Mouse (Mus musculus) frontal cortex, postnatal 10 days (tissue): ENCODE measurements around the gene Spc25.
A peak's percentile ranks its signal among the peaks of the same experiment; 100 is the strongest.

ENCODE experiments used
- DNase-seq, 2 experiments: peaks; one replicate each; pipeline ENCODE4 v3.0.0; 2022; ENCODE audit warnings: low spot score in 2 of 2, mixed read lengths in 1 of 2

The Spc25 gene

GRCm38 (mm10) chr2:69205791-69206351 lies at the start of gene Spc25:
Gene Spc25 (minus strand): TSS chr2:69206194.
- DNase-seq, result peak; percentile 86 to 89

DNA sequence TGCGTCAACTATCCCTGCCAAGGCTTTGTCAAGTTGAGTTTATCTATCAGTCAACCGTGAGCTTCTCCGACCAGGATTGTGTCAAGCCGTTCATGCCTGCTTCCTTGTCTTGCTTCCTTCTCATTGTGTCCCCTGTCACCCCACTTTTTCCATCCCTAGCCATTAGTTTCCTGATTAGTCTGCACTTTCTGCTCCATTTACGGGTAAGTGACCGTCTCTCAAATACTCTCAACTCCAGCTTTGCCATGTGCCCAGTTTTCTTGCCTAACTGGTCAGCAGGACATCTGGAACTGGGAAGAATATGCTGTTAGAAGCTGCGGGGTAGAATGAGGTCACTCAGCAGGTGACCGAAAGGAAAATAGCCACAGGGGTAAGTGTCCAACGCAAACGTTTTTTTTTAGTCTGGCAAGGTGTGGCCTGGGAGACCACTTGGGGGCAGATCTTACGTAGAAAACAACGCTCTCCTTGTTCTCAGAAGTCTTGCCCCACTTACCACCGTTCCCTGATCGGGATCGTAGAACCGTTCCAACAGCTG lies 42.3 kb upstream of the Spc25 start:
- DNase-seq, result no peak

DNA sequence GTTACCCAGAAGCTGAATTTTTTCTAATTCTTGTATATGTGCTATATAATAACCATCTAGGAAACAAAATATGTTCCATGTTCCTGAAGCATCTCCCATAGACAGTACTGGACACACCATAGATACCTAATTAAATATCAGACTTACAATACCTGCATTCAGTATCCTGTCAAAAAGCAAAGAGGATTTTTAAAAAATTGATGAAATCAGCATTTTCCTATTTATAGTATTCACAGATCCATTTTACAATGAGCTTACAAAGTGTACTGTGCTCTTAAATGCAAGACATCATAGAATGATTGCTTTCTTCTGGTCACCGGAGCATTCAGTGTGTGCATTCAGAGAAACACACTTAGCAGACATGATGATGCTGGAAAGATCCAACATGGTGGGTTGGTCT lies 41.1 kb upstream of the Spc25 start:
- no peak for DNase-seq

DNA sequence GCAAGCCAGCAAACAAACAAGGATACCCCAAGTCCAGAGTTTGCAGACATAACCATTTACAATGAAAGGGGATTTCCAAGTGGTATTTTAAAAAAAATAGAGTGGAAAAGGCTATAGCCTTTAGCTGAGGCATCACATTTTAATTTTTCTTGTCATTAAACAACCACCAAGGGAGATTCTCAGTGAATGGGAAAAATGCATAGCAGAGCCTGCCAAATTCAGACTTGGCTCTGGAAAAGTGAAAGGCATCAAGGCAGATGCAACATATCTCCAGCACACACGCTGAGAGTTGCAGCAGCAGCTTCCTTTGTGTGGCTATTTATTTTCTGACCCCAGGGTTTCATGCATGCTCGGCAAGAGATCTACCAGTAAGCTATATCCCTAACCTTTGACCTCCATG lies 38.9 kb upstream of the Spc25 start:
- DNase-seq, result no peak

DNA sequence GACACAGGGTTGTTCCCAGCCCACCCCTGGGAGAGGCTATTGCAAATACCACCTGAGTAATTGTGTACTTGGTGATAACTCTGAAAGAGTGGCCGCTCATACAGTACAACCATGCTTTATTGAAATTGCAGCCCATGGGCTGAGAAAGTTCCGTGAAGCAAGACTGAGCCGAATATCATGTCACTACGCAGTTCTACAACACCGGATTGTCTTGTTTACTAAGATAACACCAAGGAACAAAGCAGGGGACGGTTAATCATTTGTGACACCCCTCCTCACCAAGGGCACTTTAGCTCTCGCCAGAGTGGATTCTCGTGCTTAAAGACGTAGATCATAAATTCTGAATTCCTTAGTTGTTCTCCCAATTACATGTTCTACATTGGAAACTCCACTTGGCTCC lies 33.3 kb upstream of the Spc25 start:
- DNase-seq, result no peak

DNA sequence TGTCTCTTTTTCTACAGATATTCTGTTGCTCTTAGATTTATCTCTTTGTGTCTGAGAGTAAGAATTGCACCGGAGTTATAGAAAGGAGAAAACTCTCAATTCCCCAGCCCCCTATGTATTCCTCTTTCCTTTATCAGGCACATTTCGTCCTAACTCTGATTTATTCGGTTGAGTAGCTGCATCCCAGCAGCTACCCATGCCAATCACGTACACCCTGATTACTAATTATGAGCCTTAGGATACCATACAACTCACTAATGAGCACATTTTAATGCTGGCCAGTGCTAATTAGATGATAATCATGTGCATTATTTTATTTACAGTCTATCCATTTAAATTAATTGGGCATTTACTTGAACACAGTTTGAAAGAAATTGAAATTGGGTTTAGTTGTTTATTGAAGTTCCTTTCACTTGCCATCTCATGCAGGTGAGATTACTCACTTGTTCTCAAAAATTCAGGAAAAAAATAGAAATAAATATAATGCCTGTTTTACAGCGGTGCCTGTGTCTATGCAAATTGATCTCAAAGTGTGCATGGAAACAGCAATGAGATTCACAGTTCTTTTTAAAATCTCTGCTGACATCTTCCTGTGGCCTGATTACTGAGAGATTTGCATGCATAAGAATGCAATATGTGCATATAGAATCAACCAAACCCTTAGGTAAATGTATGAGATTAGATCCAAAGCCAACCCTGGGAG lies 29.1 kb upstream of the Spc25 start:
- no peak for DNase-seq

DNA sequence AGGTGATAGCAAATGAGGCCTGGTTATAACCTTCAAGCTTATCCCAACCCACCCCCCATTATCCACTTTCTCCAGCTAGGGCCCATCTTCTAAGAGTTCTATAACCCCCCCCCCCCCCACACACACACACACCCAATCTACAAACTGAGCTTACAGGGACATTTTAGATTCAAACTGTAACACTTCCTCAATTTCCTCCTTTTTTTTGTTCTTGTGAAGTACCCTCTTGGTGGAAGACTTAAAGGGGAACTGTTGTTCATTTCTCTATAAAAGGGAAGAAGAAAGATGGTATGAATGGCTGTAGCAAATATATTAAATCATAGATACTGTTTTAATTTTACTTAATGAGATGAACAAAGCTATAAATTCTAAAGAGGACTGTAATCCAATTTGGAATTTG lies 26.1 kb upstream of the Spc25 start:
- DNase-seq, result no peak

DNA sequence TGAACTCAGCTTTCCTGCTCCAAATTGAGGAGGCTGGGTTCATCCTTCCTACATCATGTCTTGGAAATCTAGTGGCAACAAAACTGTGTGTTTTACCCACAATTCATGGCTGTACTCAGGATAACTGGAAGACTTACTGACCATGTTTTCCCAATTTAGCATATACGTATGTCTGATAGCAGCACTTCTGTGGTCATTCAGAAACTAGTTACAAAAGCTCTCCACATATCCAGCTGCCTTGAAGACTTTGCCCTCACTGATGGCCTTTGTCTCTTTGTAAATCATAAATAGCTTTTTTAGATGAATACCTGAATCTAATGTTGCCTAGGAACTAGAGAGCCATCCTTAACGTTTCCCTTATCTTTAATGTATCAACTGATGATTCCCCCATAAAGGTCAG lies 24.1 kb upstream of the Spc25 start:
- no peak for DNase-seq

GRCm38 (mm10) chr2:69228635-69229034 lies 22.6 kb upstream of the Spc25 start:
- no peak for DNase-seq

- DNase-seq, result no peak
Measured at GRCm38 (mm10) chr2:69226876-69227275, 20.9 kb upstream of the Spc25 start.

DNA sequence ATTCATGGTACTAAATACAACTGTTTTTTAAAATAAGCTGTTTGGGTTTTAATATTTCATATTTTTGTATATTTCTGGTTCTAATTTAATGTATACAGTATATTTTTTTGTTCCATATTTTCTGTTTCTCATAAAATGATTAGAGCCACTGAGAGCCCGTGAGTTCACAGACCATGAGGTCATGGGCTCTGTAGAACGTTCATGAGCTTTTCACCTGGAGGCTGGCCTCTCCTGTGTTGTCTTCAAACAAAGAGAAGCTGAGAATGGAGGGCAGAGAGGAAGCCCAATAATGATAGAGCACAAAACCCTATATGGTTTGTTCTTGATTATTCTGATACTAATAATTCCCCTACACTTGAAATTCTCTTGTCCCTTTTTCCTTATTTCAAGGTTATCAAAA lies 18.7 kb upstream of the Spc25 start:
- DNase-seq, result no peak

- no peak for DNase-seq
Measured at GRCm38 (mm10) chr2:69222815-69223214, 16.8 kb upstream of the Spc25 start.

DNA sequence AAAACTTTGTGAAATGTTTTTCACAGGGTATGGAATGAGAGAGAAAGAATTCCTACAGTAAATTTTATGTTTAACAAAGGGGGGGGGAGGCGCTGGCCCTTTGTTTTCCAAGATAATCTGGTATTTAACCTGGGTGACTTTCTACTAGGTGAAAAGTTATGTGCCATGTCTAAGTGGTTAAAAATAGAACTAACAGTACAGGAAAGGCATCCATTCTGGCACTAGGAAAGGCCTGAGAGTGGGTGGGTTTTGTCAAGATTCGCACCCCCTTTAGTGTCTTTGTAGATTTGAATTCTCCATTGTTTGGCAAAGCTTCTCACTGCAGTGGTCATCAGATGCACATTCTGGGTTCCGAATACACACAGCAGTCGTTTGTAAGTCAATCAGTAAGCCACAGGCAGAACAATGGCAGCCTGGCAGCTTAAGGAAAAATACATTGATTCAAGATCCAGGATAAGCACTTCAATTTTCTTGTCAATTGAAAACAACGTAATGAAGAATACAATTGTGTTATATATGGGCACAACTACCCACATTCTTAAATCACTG lies 15.9 kb upstream of the Spc25 start:
- no peak for DNase-seq

DNA sequence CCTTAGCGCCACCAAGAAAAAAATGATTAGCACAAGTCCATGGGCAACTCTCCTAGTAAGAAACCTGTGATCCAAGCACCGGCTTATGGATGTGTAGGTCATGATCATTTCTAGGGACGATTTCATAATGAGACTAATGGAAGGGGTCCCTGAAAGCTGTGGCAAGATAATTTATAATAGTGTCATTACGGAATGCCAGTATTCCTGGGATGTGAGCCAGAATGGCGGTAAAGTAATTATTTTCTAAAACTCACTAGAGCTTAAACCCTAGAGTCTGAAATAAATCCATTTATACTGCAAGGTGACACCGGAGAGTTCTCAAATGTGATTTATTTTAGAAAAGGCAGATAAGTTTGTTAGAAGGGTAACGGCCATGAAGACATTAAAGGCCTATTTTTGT lies 9.2 kb upstream of the Spc25 start:
- DNase-seq, result no peak

GRCm38 (mm10) chr2:69212652-69213051 lies 6.7 kb upstream of the Spc25 start:
- no peak for DNase-seq

DNA sequence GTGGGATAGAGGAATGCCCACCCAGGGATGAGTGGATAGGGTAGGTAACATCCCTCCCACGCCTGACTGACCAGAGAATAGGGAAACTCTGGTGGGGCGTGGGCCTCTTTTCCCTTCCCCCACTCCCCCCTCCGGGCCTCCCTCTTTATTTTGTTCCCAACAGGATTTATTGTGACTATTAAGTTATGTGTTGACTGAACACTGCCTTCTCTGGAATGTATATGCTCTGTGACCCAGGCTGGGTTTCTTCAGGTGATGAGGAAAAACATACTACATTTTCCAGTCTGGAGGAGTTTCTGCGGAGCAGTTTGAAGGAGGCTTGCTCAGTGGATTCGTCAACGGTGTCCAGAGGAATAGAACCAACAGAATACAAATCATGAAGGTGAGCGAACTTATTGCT lies 4.8 kb upstream of the Spc25 start, which contains the start of gene G6pc2:
Gene G6pc2, plus strand, starts transcription at position 301 of the 400 bp plus-strand sequence.
- DNase-seq, result no peak

- DNase-seq, result no peak
Measured at GRCm38 (mm10) chr2:69209684-69210083, 3.7 kb upstream of the Spc25 start.

GRCm38 (mm10) chr2:69206523-69206922 lies 529 bp upstream of the Spc25 start:
- DNase-seq, result no peak

DNA sequence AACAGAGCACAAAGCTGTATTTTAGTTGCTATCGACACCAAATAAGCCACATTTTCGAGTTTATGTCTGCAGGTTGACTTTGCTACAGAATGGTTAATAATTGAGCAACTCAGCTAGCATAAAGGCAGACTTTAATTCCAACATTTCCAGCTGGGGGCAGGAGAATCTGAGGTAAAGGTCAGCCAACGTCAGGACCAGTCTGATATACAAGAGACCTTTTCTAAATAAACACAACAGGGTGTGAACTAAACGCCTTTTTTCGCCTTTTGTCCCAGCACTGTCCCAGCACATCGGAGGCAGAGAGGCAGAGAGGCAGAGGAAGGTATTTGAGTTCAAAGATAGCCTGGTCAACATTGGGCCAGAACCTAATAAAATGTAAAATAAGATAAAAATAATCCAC lies 809 bp downstream of the Spc25 start:
- DNase-seq, result no peak

DNA sequence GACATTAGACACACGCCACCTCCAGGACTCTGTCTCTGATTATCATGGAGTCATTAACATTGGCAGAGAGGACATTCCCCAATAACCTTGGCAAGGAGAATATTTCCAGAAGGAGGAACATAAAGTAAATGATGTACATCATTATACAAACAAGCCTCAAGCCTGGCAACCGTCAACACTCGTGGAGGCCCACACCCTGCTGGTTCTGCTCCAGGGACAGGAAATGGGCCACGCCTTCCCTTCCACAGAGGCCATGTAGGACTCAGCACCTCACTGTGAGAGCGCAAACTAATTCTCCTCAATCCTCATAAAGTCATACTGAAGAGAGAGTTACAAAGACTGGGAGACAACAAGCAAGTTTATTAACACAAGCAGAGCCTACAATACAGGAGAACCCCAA lies 12.4 kb downstream of the Spc25 start:
- no peak for DNase-seq

GRCm38 (mm10) chr2:69191059-69191458 lies 14.9 kb downstream of the Spc25 start:
- no peak for DNase-seq

DNA sequence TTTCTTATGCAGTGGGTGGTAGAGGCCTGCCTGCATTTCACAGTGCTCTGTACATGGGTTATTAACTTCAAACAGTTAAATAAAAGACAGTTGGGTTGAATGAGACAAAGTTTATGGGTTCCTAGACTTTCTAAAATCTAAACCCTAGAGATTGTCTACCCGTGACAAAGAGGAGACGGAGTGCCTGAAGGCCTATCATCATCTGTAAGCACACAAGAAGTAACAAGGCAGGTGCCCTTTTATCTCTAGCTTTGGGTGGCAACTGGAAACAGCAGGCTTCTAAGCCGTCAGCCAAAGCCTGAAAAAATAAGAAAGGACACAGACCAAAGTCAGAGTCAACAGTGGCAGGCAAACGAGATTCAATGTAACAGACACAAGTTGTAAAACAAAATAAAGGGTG lies 16.8 kb downstream of the Spc25 start:
- DNase-seq, result no peak

- no peak for DNase-seq
Measured at GRCm38 (mm10) chr2:69188732-69189131, 17.3 kb downstream of the Spc25 start.
